Mouse (Mus musculus) olfactory bulb, adult 2 months (tissue): ENCODE measurements around the gene Rtkn2.

Experiments used
- CTCF ChIP-seq: fragments of 200-500 bp; IDR thresholded peaks from 2 replicates; pipeline ENCODE4 v1.5.1; 2012; ENCODE audit warnings: low read depth, mild to moderate bottlenecking, low read length, moderate library complexity; ENCODE audit not compliant: insufficient read depth
- POLR2A ChIP-seq: fragments of 200-500 bp; IDR thresholded peaks from 2 replicates; pipeline ENCODE4 v1.6.1; 2012; ENCODE audit warnings: mild to moderate bottlenecking, low read depth, low read length, moderate library complexity; ENCODE audit not compliant: insufficient read depth

DNA sequence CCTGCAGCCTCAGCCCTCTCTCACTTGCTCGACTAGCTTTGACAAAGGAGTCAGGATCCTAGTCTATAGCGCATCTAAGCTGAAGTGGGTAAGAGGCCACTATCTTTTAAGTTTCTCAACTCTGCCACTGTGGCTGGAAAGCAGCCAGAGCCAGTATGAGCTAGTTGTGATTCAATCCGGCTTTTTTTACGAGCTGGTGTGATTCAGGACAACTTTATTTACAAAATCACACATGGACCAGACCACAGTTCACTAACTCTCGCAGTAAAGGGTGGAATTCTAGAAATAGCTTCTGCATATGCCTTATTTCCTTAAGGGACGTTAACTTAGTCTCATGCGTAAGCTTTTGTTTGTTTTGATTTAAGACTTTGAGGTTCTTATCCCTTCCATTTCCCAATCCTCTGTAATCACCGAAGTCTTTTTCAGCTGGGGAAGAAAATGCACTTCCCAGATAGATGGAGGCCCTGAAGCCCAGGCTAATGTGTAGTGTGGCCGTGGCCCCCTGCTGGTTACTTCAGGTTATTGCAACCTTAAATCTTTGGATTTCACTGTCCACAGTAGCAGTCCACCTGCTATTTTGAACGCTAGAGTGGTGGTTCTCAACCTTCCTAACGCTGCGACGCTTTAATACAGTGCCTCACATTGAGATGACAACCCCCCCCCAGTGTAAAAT, 5.0 kb downstream of the Rtkn2 start:
- TF ChIP-seq CTCF (no peak), POLR2A (no peak)
